Mouse (Mus musculus): ENCODE data around the gene Ino80d.

- TF ChIP-seq CTCF (IDR thresholded peaks at IDR 0.05; ENCODE audit: extremely low read depth, insufficient read depth, insufficient read length, insufficient replicate concordance) (no peak), POLR2A (IDR thresholded peaks at IDR 0.05; ENCODE audit: low read depth, low read length) (no peak)
These were observed 166.7 kb downstream of the Ino80d start for GRCm38 (mm10) chr1:62947807-62948206.
